Mouse (Mus musculus): ENCODE data around the gene Lnx2.

DNA sequence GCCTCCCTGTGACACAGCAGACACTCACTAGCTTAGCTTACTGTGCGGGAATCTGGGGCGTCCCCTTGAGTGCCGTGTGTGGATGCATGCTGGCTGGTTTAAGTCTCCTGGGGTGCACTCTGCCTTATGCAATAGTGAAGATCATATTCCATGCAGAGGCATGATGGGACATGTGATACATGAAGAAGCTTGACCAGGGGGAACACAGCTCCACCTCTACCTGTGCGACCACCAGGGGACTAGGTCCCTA lies 24.2 kb downstream of the Lnx2 start:
- TF ChIP-seq POLR2A (IDR thresholded peaks at IDR 0.05; ENCODE audit: borderline replicate concordance, extremely low read depth, insufficient read depth, insufficient read length, poor library complexity, severe bottlenecking) (no peak), CTCF (IDR thresholded peaks at IDR 0.05; ENCODE audit: borderline replicate concordance, extremely low read depth, insufficient read depth, insufficient read length) (no peak)

Measured in brain, embryonic 14.5 days (tissue).